Mouse (Mus musculus): Measurements from ENCODE around the gene Tep1.

DNA sequence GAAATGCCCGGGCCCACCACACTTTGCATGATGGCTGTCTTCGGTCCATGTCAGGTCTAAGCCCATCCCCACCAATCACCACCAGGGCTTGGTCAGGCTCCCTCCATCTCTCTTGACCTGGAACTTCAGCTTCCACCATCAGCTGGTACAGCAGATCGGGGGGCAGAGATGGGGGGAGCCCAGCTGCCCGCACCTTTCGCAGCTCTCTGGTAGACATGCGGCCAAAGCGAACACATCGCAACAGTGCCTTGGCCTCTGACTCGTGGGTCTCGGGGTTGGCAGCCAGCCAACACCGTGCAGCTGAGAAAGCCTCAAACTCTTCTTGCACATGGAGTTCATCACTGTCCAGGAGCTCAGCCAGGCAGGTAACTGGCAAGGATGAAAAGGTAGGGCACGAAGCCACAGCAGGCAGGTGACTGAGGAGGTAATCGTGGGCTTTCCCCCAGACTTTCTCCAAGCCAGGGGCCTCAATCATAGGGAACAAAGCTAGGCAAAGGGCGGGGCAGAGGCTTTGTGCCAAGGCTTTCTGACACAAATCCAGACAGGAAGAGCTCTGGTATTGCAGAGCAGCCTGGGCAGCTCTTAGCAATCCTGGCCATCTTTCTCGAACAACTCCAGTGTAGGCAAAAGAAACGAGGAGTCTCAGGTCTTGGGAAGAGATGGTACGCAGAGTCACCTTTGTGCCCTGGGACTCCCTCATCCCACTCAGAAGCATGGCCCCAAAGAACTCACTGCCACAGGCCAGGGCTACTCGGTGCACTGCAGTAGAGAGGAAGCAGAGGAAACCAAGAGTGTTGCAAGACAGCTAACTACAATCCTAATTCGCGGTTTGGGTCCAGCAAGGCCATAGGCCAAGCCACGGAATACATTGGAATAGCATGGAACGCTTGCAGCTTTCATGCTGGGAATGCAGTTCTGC is 22.4 kb upstream of the Tep1 start:
- TF ChIP-seq CTCF (conservative IDR thresholded peaks at IDR 0.05; ENCODE audit: low read length) (no peak), POU5F1 (IDR thresholded peaks at IDR 0.05; ENCODE audit: borderline replicate concordance, low read length) (no peak)

Data from E14TG2a.4 (cell line).